Mouse (Mus musculus) layer of hippocampus, postnatal 36 days (tissue): ENCODE data around the gene Dynll1. TPM values are rescaled to one million over a fixed set of nuclear protein-coding genes. Genes with fewer than 3 reads are reported as not detected.
A peak's percentile ranks its signal among the peaks of the same experiment; 100 is the strongest.
"Not testable (repeated sequence)": the region's sequence is repeated elsewhere in the genome, so short reads cannot be mapped to it uniquely, and the experiment has no call there.

Experiments used
- DNase-seq, 2 experiments: peaks; one replicate each; pipeline ENCODE4 v3.0.0; 2022
- total RNA-seq, 2 experiments: library from RNA; stranded (reverse); gene quantifications; 2 replicates each; pipeline ENCODE4 v1.2.3; 2021

The Dynll1 gene
- total RNA-seq, 2 experiments from 2014 or later = 813 to 849 TPM

DNA sequence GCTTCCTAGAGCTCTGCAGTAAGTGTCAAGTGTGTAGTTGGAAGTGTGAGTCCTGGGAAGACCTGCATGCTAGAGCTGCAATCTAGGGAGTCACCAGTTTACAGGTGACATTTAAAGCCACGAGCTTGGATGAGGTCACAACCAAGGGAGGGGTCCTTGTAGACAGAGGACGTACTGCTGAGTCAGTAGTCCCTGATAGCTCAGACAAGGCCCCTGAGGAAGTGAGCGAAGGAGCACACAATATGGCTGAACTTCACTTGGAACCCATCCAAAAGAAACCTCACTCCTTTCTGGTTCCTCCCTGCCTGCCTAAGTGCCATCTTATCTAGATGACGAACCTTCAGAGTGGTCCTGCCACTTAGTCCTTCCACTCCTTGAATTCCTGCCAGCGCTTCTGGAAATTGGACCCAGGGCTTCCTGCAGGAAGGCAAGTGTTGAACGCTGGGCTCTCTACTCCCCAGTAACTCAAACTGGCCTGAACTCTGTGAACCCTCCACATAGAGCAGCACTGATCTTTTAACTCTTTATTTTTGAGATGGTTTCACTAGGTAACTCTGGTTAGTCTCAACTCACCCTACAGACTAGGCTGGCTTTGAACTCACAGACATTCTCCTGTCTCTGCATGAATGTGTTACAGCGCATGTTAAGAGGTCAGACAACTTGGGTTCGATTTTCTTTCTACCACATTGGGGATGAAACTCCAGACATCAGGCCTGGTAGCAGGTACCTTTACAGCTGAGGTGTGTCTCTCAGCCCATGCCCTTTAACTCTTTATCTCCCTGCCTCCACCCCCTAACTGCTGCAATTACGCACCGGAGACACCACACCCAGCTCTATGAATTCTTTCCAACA lies 12.2 kb upstream of the Dynll1 start:
- DNase-seq = no peak

GRCm38 (mm10) chr5:115312354-115312753 lies 11.6 kb upstream of the Dynll1 start:
- DNase-seq = no peak

DNA sequence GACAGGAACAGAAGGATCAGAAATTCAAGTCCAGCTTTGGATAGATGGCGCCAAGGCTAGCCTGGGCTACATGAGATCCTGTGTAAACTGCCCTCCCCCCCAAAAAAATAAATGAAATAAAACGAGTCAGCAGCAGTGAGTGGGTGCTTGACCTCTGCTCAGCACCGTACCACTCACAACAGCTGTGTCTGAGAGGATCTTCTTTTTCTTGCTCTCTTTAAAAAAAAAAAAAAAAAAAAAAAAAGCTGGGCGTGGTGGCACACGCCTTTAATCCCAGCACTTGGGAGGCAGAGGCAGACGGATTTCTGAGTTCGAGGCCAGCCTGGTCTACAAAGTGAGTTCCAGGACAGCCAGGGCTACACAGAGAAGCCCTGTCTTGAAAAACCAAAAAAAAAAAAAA lies 1.4 kb upstream of the Dynll1 start:
- not testable (repeated sequence) for DNase-seq

- DNase-seq = no peak
Observed at GRCm38 (mm10) chr5:115301615-115302014, 816 bp upstream of the Dynll1 start.

DNA sequence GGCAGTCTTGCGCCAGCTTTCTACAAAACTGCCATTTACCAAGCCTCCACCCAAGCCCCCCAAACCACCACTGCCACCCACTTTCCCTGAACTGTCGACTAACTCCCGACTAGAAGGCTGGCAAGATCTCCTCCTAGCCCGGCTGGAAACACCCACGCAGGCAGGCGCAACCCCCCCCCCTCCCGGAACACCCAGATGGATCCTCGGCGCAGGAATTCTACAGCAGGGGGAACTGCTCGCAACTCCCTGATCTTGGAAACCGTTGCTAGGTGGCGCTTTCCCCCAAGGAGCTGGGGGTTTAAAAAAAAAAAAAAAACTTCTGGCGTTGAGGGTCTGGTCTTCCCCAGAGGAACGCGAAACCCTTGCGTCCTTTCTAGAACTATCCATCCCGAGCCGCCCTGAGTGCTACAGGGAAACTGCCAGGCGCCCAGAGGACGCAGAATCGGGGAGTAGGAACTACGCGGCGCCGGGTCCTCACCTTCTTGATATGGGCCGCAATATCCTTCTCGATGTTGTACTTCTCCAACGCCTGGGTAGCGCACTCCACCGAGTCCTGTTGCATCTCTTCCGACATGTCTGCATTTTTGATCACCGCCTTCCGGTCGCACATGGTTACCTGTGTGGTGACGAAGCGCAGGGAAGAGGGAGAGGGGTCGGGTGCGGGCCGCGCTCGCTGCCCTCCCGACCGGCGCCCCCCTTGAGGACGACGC lies 609 bp downstream of the Dynll1 start:
- DNase-seq = peak in 1 of 2 experiments; percentile 62

DNA sequence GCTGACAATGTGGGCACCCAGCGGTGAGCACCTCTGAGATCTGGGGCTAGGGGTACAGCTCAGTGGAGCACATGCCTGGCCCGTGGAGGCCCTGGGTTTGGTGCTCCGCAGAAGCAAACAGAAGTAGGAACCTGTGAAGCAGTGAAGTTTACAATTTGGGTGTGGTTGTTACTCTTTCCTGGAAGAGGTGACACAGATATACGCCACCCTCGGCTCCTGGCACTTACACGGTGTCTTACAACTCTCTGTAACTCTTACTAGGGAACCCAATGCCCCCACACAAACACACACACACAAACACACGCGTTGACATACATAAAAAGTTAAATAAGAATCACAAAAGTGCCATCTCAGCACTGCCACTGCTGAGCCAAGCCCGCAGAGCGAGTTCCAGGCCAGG lies 4.5 kb downstream of the Dynll1 start:
- DNase-seq = no peak

- DNase-seq = no peak
Observed at GRCm38 (mm10) chr5:115294173-115294572, 6.6 kb downstream of the Dynll1 start.

DNA sequence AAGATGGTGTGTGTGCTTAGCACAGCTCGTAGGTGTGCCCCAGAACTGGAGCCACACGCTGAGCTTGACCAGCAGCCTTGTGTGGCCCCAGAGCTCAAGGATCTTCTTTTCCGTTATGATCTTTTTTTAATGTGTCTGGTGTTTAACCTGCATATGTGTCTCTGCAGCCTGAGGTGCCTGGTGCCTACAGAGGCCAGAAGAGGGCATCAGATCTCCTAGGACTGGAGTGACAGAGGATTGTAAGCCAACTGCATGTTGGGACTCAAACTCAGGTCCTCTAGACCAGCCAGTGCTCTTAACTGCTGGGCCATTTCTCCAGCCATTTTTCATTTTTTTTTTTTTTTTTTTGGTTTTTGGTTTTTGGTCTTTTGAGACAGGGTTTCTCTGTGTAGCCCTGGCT lies 16.1 kb downstream of the Dynll1 start:
- no peak for DNase-seq

- no peak for DNase-seq
Observed at GRCm38 (mm10) chr5:115280050-115280687, 20.6 kb downstream of the Dynll1 start.

DNA sequence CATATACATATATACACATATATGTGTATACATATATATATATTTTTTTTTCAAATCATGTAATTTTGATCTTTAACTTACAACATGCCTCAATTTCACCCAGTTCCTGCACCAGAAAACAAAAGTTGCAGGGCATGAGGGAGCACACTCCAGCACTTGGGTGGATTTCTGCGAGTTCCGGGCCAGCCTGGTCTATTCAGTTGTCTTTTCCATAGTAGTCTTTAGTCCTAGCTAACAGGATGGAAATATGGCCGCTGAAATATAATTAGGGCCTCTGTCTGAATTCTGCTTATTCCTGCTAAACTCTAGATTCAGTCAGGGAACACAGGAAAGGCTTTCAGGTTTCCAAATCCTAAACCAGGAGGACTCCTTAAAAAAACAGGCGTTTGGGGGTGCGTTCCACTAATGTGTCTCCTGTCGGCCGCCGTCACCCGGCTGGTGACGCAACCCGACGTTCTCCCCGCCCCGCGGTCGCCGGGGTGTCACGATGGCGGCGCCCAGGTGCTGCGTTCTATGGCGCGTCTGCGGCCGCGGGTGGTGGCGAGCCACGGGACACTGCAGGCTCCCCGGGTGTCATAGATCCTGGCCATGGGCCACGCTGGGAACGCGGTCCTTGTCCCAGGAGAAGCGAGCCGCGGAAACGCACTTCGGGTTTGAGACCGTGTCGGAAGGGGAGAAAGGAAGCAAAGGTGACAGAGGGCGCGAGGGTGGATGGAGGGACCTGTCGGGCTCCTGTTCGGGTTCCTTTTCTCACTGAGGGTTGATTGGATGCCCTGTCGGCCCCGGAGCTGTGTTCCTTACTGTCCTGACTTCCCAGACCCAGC lies 21.4 kb downstream of the Dynll1 start, which contains the start of gene Coq5:
Coq5 (plus strand) TSS at position 441 of the 824 bp plus-strand sequence.
- DNase-seq = peak; percentile 87 to 89

GRCm38 (mm10) chr5:115278785-115279184 lies 22.0 kb downstream of the Dynll1 start:
- DNase-seq = no peak

DNA sequence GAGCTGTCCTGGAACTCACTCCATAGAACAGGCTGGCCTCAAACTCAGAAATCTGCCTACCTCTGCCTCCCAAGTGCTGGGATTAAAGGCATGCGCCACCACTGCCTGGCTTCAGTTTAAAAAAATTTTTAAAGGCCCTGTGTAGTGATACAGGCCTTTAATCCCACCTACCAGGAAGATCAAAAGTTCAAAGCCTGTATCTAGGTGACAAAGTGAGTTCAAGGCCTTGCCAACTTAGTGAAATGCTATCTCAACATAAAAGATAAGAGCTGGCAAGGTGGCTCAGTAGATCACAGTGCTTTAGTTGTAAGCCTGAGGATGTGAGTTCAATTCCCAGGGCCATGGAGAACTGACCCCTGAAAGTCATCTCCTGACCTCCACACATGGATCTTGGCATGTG lies 22.7 kb downstream of the Dynll1 start:
- DNase-seq = no peak

- DNase-seq = no peak
Observed at GRCm38 (mm10) chr5:115275998-115276397, 24.8 kb downstream of the Dynll1 start.

DNA sequence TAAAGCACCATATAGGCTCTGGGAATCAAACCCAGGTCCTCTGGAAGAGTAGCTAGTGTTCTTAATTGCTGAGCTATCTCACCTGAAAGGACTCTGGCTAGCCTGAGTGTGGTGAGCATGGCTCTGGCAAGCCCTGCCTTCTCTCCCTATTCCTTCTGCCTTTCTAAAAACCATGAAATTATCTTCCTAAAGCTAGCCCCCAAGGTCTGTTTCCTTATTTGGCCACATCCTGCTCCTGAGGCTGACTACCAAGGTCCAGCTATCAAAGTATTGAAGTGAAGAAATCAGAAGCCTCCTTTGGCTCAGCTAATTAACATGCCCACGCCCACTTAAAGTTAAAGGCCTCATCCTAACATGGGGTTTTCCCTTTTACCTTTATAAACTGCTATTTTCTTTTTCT lies 26.0 kb downstream of the Dynll1 start:
- DNase-seq = no peak

- no peak for DNase-seq
Observed at GRCm38 (mm10) chr5:115274353-115274752, 26.4 kb downstream of the Dynll1 start.

GRCm38 (mm10) chr5:115273549-115274135 lies 27.2 kb downstream of the Dynll1 start:
- DNase-seq = no peak

DNA sequence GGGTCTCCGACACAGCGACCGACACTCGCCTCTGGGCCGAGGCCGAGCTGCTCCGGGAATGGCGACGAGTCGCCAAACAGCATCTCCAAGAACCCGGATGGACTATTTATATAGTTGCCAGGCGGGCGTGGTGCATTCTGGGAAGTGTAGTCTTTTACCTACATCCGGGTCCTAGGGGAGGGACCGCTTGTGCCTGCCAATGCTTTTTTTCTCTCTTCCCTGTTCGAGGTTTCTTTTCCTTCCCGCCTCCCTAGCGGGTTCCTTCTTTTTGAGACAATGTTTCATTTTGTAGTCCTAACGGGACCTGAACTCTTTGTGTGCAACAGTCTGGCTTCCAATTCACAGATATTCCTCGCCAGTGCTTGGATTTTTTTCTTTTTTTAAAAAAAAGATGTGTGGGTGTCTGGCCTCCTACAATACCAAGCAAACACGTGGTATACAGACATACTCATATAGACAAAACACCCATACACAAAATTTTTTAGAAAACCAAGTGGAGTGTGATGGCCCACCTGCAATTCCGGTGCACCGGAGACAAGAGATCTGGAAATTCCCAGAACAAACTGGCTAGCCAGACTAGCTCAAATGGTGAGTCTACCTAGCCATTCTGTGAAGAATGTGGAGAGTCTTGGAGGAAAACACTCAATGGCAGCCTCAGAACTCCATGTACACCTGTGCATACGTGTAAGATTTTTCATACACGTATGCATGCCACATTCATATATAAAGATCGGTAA lies 27.8 kb downstream of the Dynll1 start, which contains the start of gene Rnf10:
Rnf10 (minus strand) TSS at position 87 of the 737 bp plus-strand sequence.
- peak; percentile 97 to 99 for DNase-seq

- DNase-seq = peak; percentile 27 to 50
Observed at GRCm38 (mm10) chr5:115271931-115272811, 28.6 kb downstream of the Dynll1 start.

GRCm38 (mm10) chr5:115269969-115270368 lies 30.8 kb downstream of the Dynll1 start:
- DNase-seq = no peak

GRCm38 (mm10) chr5:115268266-115268665 lies 32.5 kb downstream of the Dynll1 start:
- DNase-seq = no peak
